Mouse (Mus musculus) testis, postnatal 10 days (tissue): ENCODE measurements at regions not wholly inside any gene's neighbourhood (a gene's known extent, or its start where the extent isn't known, plus 50 kb on each side); places are given as distances from the start of the nearest gene placed in this dataset.

ENCODE experiments used
- DNase-seq: peaks from one replicate; pipeline ENCODE4 v3.0.0; 2021; ENCODE audit warnings: low spot score

- DNase-seq = no peak
Observed at GRCm38 (mm10) chr9:122626346-122626745, 120.8 kb upstream of the Topaz1 start.

GRCm38 (mm10) chr9:122629171-122629904 is 117.8 kb upstream of the Topaz1 start:
- no peak for DNase-seq

- no peak for DNase-seq
Observed at GRCm38 (mm10) chr9:122631793-122632192, 115.4 kb upstream of the Topaz1 start.

GRCm38 (mm10) chr9:122633484-122633883 is 113.7 kb upstream of the Topaz1 start:
- DNase-seq = no peak

- no peak for DNase-seq
Observed at GRCm38 (mm10) chr9:122635138-122635964, 111.8 kb upstream of the Topaz1 start.

- no peak for DNase-seq
Observed at GRCm38 (mm10) chr9:122637591-122637990, 109.6 kb upstream of the Topaz1 start.

- no peak for DNase-seq
Observed at GRCm38 (mm10) chr9:122639239-122639638, 107.9 kb upstream of the Topaz1 start.

- DNase-seq = no peak
Observed at GRCm38 (mm10) chr9:122642913-122643312, 104.2 kb upstream of the Topaz1 start.

- no peak for DNase-seq
Observed at GRCm38 (mm10) chr9:122645569-122645968, 101.6 kb upstream of the Topaz1 start.

GRCm38 (mm10) chr9:122650862-122651261 is 96.3 kb upstream of the Topaz1 start:
- no peak for DNase-seq

GRCm38 (mm10) chr9:122655583-122655982 is 91.6 kb upstream of the Topaz1 start:
- DNase-seq = peak; percentile 77

- DNase-seq = no peak
Observed at GRCm38 (mm10) chr9:122660050-122660449, 87.1 kb upstream of the Topaz1 start.

GRCm38 (mm10) chr9:122666978-122667645 is 80.0 kb upstream of the Topaz1 start:
- DNase-seq = no peak

- DNase-seq = no peak
Observed at GRCm38 (mm10) chr9:122667646-122667981, 79.5 kb upstream of the Topaz1 start.

- DNase-seq = no peak
Observed at GRCm38 (mm10) chr9:122673777-122674176, 73.4 kb upstream of the Topaz1 start.

- no peak for DNase-seq
Observed at GRCm38 (mm10) chr9:122678001-122678696, 69.0 kb upstream of the Topaz1 start.

- DNase-seq = no peak
Observed at GRCm38 (mm10) chr9:122687170-122687569, 60.0 kb upstream of the Topaz1 start.

- DNase-seq = peak; percentile 51
Observed at GRCm38 (mm10) chr9:122691879-122692278, 55.3 kb upstream of the Topaz1 start.

- DNase-seq = no peak
Observed at GRCm38 (mm10) chr9:122695724-122696123, 51.4 kb upstream of the Topaz1 start.
